Mouse (Mus musculus): Measurements from ENCODE around the gene Pecam1.
"Not testable (repeated sequence)": the region's sequence is repeated elsewhere in the genome, so short reads cannot be mapped to it uniquely, and the experiment has no call there.

- not testable (repeated sequence) for TF ChIP-seq CTCF, EP300 (IDR thresholded peaks at IDR 0.05)
Observed at GRCm38 (mm10) chr11:106749557-106750120, 789 bp downstream of the Pecam1 start.

Data from lung, postnatal 0 days (tissue).